Mouse (Mus musculus) heart, postnatal 0 days (tissue): ENCODE results near the gene Psen2.

Experiments
- CTCF ChIP-seq: IDR thresholded peaks from 2 replicates; pipeline ENCODE4 v1.5.1; 2016; ENCODE audit warnings: antibody characterized with exemption, control low read depth, low read depth
- EP300 ChIP-seq: IDR thresholded peaks from 2 replicates; pipeline ENCODE4 v1.6.1; 2016; ENCODE audit warnings: antibody characterized with exemption, low read depth

- no peak for TF ChIP-seq CTCF
- no peak for TF ChIP-seq EP300
Observed at GRCm38 (mm10) chr1:180200722-180201121, 62.5 kb downstream of the Psen2 start.
